Mouse (Mus musculus): ENCODE data around the gene Ascc3.
A peak's percentile ranks its signal among the peaks of the same experiment; 100 is the strongest.

The Ascc3 gene

GRCm38 (mm10) chr10:50763457-50764310, 171.2 kb downstream of the Ascc3 start:
- DNase-seq (ENCODE audit: low read depth): no peak

GRCm38 (mm10) chr10:50772811-50773210, 180.3 kb downstream of the Ascc3 start:
- no peak for DNase-seq (ENCODE audit: low read depth)

GRCm38 (mm10) chr10:50773846-50774245, 181.4 kb downstream of the Ascc3 start:
- no peak for DNase-seq (ENCODE audit: low read depth)

GRCm38 (mm10) chr10:50792840-50793239, 200.4 kb downstream of the Ascc3 start:
- DNase-seq (ENCODE audit: low read depth): no peak

- no peak for DNase-seq (ENCODE audit: low read depth)
Measured at GRCm38 (mm10) chr10:50801594-50801993, 209.1 kb downstream of the Ascc3 start.

GRCm38 (mm10) chr10:50802380-50802779, 209.9 kb downstream of the Ascc3 start:
- no peak for DNase-seq (ENCODE audit: low read depth)

GRCm38 (mm10) chr10:50806166-50806565, 213.7 kb downstream of the Ascc3 start:
- no peak for DNase-seq (ENCODE audit: low read depth)

GRCm38 (mm10) chr10:50822363-50822762, 229.9 kb downstream of the Ascc3 start:
- no peak for DNase-seq (ENCODE audit: low read depth)

- no peak for DNase-seq (ENCODE audit: low read depth)
Measured at GRCm38 (mm10) chr10:50826829-50827228, 234.4 kb downstream of the Ascc3 start.

GRCm38 (mm10) chr10:50834533-50834932, 242.1 kb downstream of the Ascc3 start:
- DNase-seq (ENCODE audit: low read depth): no peak

- DNase-seq (ENCODE audit: low read depth): no peak
Measured at GRCm38 (mm10) chr10:50843363-50843762, 250.9 kb downstream of the Ascc3 start.

- DNase-seq (ENCODE audit: low read depth): no peak
Measured at GRCm38 (mm10) chr10:50868202-50868601, 275.7 kb downstream of the Ascc3 start.

GRCm38 (mm10) chr10:50876952-50877351, 284.5 kb downstream of the Ascc3 start:
- no peak for DNase-seq (ENCODE audit: low read depth)

- DNase-seq (ENCODE audit: low read depth): peak; percentile 50
Measured at GRCm38 (mm10) chr10:50881476-50882069, 289.1 kb downstream of the Ascc3 start.

GRCm38 (mm10) chr10:50882366-50882765, 289.9 kb downstream of the Ascc3 start:
- DNase-seq (ENCODE audit: low read depth): no peak

GRCm38 (mm10) chr10:50886305-50886704, 293.8 kb downstream of the Ascc3 start:
- DNase-seq (ENCODE audit: low read depth): no peak

GRCm38 (mm10) chr10:50890621-50891020, 298.2 kb downstream of the Ascc3 start:
- DNase-seq (ENCODE audit: low read depth): no peak

GRCm38 (mm10) chr10:50891876-50892711, 299.6 kb downstream of the Ascc3 start:
- no peak for DNase-seq (ENCODE audit: low read depth)

- no peak for DNase-seq (ENCODE audit: low read depth)
Measured at GRCm38 (mm10) chr10:50892751-50893320, 300.4 kb downstream of the Ascc3 start.

- DNase-seq (ENCODE audit: low read depth): no peak
Measured at GRCm38 (mm10) chr10:50893546-50893945, 301.1 kb downstream of the Ascc3 start.

- no peak for DNase-seq (ENCODE audit: low read depth)
Measured at GRCm38 (mm10) chr10:50894170-50894991, 301.9 kb downstream of the Ascc3 start, which contains the start of gene Sim1. Gene Sim1, plus strand, starts transcription at chr10:50894754.

Measured in NIH3T3 (cell line).